Mouse (Mus musculus): ENCODE data around the gene Ugt1a6b. TPM values are rescaled to one million over a fixed set of nuclear protein-coding genes. Genes with fewer than 3 reads are reported as not detected.
A peak's percentile ranks its signal among the peaks of the same experiment; 100 is the strongest.

The Ugt1a6b gene
- polyA plus RNA-seq, 1 experiment = not detected

GRCm38 (mm10) chr1:88257681-88258080 lies 154.6 kb downstream of the Ugt1a6b start:
- Histone ChIP-seq H3K4me3 (replicated peaks) (no peak overlapping the region), H3K27me3 (ENCODE audit: control insufficient read depth) (no peaks in the 10 kb centered on the region), H3K9me3 (ENCODE audit: control insufficient read depth, low read length) (peaks cover 27% of the 10 kb centered on the region), H3K4me1 (ENCODE audit: control insufficient read depth) (peaks cover 23% of the 10 kb centered on the region), H3K36me3 (ENCODE audit: control insufficient read depth) (peaks cover 36% of the 10 kb centered on the region)
- no peak for TF ChIP-seq GATA1 (IDR thresholded peaks at IDR 0.05; ENCODE audit: low read length)
- no peak for TF ChIP-seq TAL1 (IDR thresholded peaks at IDR 0.05; ENCODE audit: low read length)

- TF ChIP-seq TAL1 (IDR thresholded peaks at IDR 0.05; ENCODE audit: low read length) (no peak), GATA1 (IDR thresholded peaks at IDR 0.05; ENCODE audit: low read length) (no peak)
- no peaks in the 10 kb centered on the region for H3K27me3 ChIP-seq (ENCODE audit: control insufficient read depth)
- H3K4me1 ChIP-seq (ENCODE audit: control insufficient read depth) = peaks cover 23% of the 10 kb centered on the region
- H3K9me3 ChIP-seq (ENCODE audit: control insufficient read depth, low read length) = peaks cover 21% of the 10 kb centered on the region
- no peak overlapping the region for H3K4me3 ChIP-seq (replicated peaks)
- peaks cover 42% of the 10 kb centered on the region for H3K36me3 ChIP-seq (ENCODE audit: control insufficient read depth)
These were observed 155.3 kb downstream of the Ugt1a6b start for GRCm38 (mm10) chr1:88258361-88258760.

GRCm38 (mm10) chr1:88258881-88259642 lies 156.0 kb downstream of the Ugt1a6b start:
- H3K9me3 ChIP-seq (ENCODE audit: control insufficient read depth, low read length) = peaks cover 18% of the 10 kb centered on the region
- H3K36me3 ChIP-seq (ENCODE audit: control insufficient read depth) = peaks cover 50% of the 10 kb centered on the region
- TF ChIP-seq GATA1 (IDR thresholded peaks at IDR 0.05; ENCODE audit: low read length) = no peak
- peak; percentile 1; the same call in 1 of the 3 replicates for TF ChIP-seq TAL1 (IDR thresholded peaks at IDR 0.05; ENCODE audit: low read length)
- no peaks in the 10 kb centered on the region for H3K27me3 ChIP-seq (ENCODE audit: control insufficient read depth)
- H3K4me3 ChIP-seq (replicated peaks) = no peak overlapping the region
- H3K4me1 ChIP-seq (ENCODE audit: control insufficient read depth) = peaks cover 23% of the 10 kb centered on the region

GRCm38 (mm10) chr1:88259643-88260024 lies 156.6 kb downstream of the Ugt1a6b start:
- H3K9me3 ChIP-seq (ENCODE audit: control insufficient read depth, low read length) = peaks cover 17% of the 10 kb centered on the region
- H3K4me3 ChIP-seq (replicated peaks) = no peak overlapping the region
- peaks cover 23% of the 10 kb centered on the region for H3K4me1 ChIP-seq (ENCODE audit: control insufficient read depth)
- peaks cover 55% of the 10 kb centered on the region for H3K36me3 ChIP-seq (ENCODE audit: control insufficient read depth)
- no peak for TF ChIP-seq TAL1 (IDR thresholded peaks at IDR 0.05; ENCODE audit: low read length)
- no peak for TF ChIP-seq GATA1 (IDR thresholded peaks at IDR 0.05; ENCODE audit: low read length)
- no peaks in the 10 kb centered on the region for H3K27me3 ChIP-seq (ENCODE audit: control insufficient read depth)

- Histone ChIP-seq H3K36me3 (ENCODE audit: control insufficient read depth) (peaks cover 60% of the 10 kb centered on the region), H3K4me3 (replicated peaks) (no peak overlapping the region)
These were observed 157.1 kb downstream of the Ugt1a6b start for GRCm38 (mm10) chr1:88260114-88260513.

GRCm38 (mm10) chr1:88260604-88261377 lies 157.7 kb downstream of the Ugt1a6b start:
- Histone ChIP-seq H3K36me3 (ENCODE audit: control insufficient read depth) (peaks cover 67% of the 10 kb centered on the region), H3K27me3 (ENCODE audit: control insufficient read depth) (no peaks in the 10 kb centered on the region), H3K4me3 (replicated peaks) (no peak overlapping the region), H3K4me1 (ENCODE audit: control insufficient read depth) (peaks cover 23% of the 10 kb centered on the region), H3K9me3 (ENCODE audit: control insufficient read depth, low read length) (peaks cover 6% of the 10 kb centered on the region)
- TF ChIP-seq GATA1 (IDR thresholded peaks at IDR 0.05; ENCODE audit: low read length) = no peak
- no peak for TF ChIP-seq TAL1 (IDR thresholded peaks at IDR 0.05; ENCODE audit: low read length)

More at GRCm38 (mm10) chr1:88260114-88260513, 157.1 kb downstream of the Ugt1a6b start:
- H3K9me3 ChIP-seq (ENCODE audit: control insufficient read depth, low read length) = peaks cover 12% of the 10 kb centered on the region
- TF ChIP-seq TAL1 (IDR thresholded peaks at IDR 0.05; ENCODE audit: low read length) (no peak), GATA1 (IDR thresholded peaks at IDR 0.05; ENCODE audit: low read length) (no peak)
- no peaks in the 10 kb centered on the region for H3K27me3 ChIP-seq (ENCODE audit: control insufficient read depth)
- peaks cover 23% of the 10 kb centered on the region for H3K4me1 ChIP-seq (ENCODE audit: control insufficient read depth)

GRCm38 (mm10) chr1:88261706-88262105 lies 158.7 kb downstream of the Ugt1a6b start:
- no peaks in the 10 kb centered on the region for H3K9me3 ChIP-seq (ENCODE audit: control insufficient read depth, low read length)
- H3K4me3 ChIP-seq (replicated peaks) = no peak overlapping the region
- peaks cover 23% of the 10 kb centered on the region for H3K4me1 ChIP-seq (ENCODE audit: control insufficient read depth)
- H3K36me3 ChIP-seq (ENCODE audit: control insufficient read depth) = peaks cover 76% of the 10 kb centered on the region
- no peaks in the 10 kb centered on the region for H3K27me3 ChIP-seq (ENCODE audit: control insufficient read depth)
- no peak for TF ChIP-seq GATA1 (IDR thresholded peaks at IDR 0.05; ENCODE audit: low read length)
- no peak for TF ChIP-seq TAL1 (IDR thresholded peaks at IDR 0.05; ENCODE audit: low read length)

GRCm38 (mm10) chr1:88262255-88262654 lies 159.2 kb downstream of the Ugt1a6b start:
- Histone ChIP-seq H3K36me3 (ENCODE audit: control insufficient read depth) (peaks cover 81% of the 10 kb centered on the region), H3K4me1 (ENCODE audit: control insufficient read depth) (peaks cover 23% of the 10 kb centered on the region), H3K9me3 (ENCODE audit: control insufficient read depth, low read length) (no peaks in the 10 kb centered on the region), H3K27me3 (ENCODE audit: control insufficient read depth) (no peaks in the 10 kb centered on the region), H3K4me3 (replicated peaks) (no peak overlapping the region)
- no peak for TF ChIP-seq GATA1 (IDR thresholded peaks at IDR 0.05; ENCODE audit: low read length)
- no peak for TF ChIP-seq TAL1 (IDR thresholded peaks at IDR 0.05; ENCODE audit: low read length)

- Histone ChIP-seq H3K4me1 (ENCODE audit: control insufficient read depth) (peaks cover 23% of the 10 kb centered on the region), H3K9me3 (ENCODE audit: control insufficient read depth, low read length) (no peaks in the 10 kb centered on the region), H3K27me3 (ENCODE audit: control insufficient read depth) (no peaks in the 10 kb centered on the region), H3K4me3 (replicated peaks) (no peak overlapping the region), H3K36me3 (ENCODE audit: control insufficient read depth) (peaks cover 88% of the 10 kb centered on the region)
- TF ChIP-seq GATA1 (IDR thresholded peaks at IDR 0.05; ENCODE audit: low read length) = no peak
- TF ChIP-seq TAL1 (IDR thresholded peaks at IDR 0.05; ENCODE audit: low read length) = no peak
These were observed 159.9 kb downstream of the Ugt1a6b start for GRCm38 (mm10) chr1:88262961-88263360.

Measured in erythroblast, embryonic 14.5 days (primary cell).